Mouse (Mus musculus) limb, embryonic 11.5 days (tissue): ENCODE results near the gene Fkbp9. TPM values are rescaled to one million over a fixed set of nuclear protein-coding genes. Genes with fewer than 3 reads are reported as not detected.
A peak's percentile ranks its signal among the peaks of the same experiment; 100 is the strongest.

Experiments
- ATAC-seq: fragments of 200-750 bp; cut with Nextera tagmentation; 2 replicates; pipeline ENCODE4 v1.8.0; 2017; ENCODE audit warnings: low read depth; ENCODE audit not compliant: insufficient number of reproducible peaks, low FRiP score, low TSS enrichment
- DNase-seq: peaks from one replicate; pipeline ENCODE4 v3.0.0-alpha.2; 2015; ENCODE audit warnings: low spot score
- H3K27ac ChIP-seq: fragments of 300-500 bp; sonication (generic); replicated peaks from 2 replicates; pipeline ENCODE4 v1.5.1; 2014; ENCODE audit warnings: low read depth, mild to moderate bottlenecking, low read length
- H3K27me3 ChIP-seq: fragments of 300-500 bp; sonication (generic); 2 replicates; pipeline ENCODE4 v1.6.1; 2014; ENCODE audit warnings: mild to moderate bottlenecking, low read length, mixed read lengths; ENCODE audit not compliant: control insufficient read depth, insufficient read depth
- H3K36me3 ChIP-seq: fragments of 300-500 bp; sonication (generic); 2 replicates; pipeline ENCODE4 v1.6.1; 2014; ENCODE audit warnings: mild to moderate bottlenecking, low read length, moderate library complexity, mixed read lengths; ENCODE audit not compliant: control insufficient read depth, insufficient read depth
- H3K4me1 ChIP-seq: fragments of 300-500 bp; sonication (generic); 2 replicates; pipeline ENCODE4 v1.6.1; 2014; ENCODE audit warnings: low read length, mixed read lengths; ENCODE audit not compliant: control insufficient read depth, insufficient read depth
- H3K4me2 ChIP-seq: fragments of 300-500 bp; sonication (generic); 2 replicates; pipeline ENCODE4 v1.6.1; 2014; ENCODE audit warnings: low read depth, mild to moderate bottlenecking, moderate library complexity; ENCODE audit not compliant: severe bottlenecking
- H3K4me3 ChIP-seq: fragments of 300-500 bp; sonication (generic); 2 replicates; pipeline ENCODE4 v1.5.1; 2014; ENCODE audit warnings: low read depth, low read length
- H3K9ac ChIP-seq: fragments of 300-500 bp; sonication (generic); 2 replicates; pipeline ENCODE4 v1.6.1; 2014; ENCODE audit warnings: mild to moderate bottlenecking, low read length
- H3K9me3 ChIP-seq: fragments of 300-500 bp; sonication (generic); 2 replicates; pipeline ENCODE4 v1.6.1; 2016; ENCODE audit warnings: low read length; ENCODE audit not compliant: control insufficient read depth
- WGBS: fragments of 180-500 bp; shearing (Covaris S2); extraction: QIAGEN DNeasy Blood & Tissue Kit; methylation state at CpG from one replicate; pipeline ENCODE4 v1.1.7; 2014; 5-methylcytosine and 5-hydroxymethylcytosine counted together
- polyA plus RNA-seq: library from polyadenylated mRNA; unstranded; fragments of >200 nt; fragmentation: Nextera tagmentation; extraction: Ambion mirVana; gene quantifications from 2 replicates; pipeline ENCODE4 v1.2.1, GENCODE M21; 2014

The Fkbp9 gene
- polyA plus RNA-seq, 1 experiment from 2014 or later = 73.0 TPM

GRCm38 (mm10) chr6:56913092-56913858 lies 81.4 kb downstream of the Fkbp9 start:
- Histone ChIP-seq H3K4me2 (no peak overlapping the region), H3K27ac (no peak overlapping the region)

DNA sequence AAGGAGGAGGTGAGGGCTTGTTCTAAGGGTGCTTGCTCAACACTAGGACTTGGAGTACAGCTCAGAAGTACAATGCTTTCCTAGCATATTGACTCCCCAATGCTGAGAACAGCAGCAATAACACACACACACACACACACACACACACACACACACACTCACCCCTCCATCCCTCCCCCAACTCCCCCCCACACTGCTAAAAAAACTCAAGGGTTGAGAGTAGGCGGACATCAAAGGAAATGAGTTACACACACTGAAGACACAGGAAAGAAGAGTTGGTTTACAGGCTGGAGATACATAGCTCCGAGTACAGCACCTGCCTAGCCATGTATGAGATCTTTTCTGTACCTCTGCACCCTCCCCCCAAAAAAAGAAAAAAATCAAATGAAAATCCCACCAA lies 84.4 kb downstream of the Fkbp9 start:
- H3K4me3 ChIP-seq = no peak overlapping the region
- H3K9me3 ChIP-seq = no peaks in the 10 kb centered on the region
- no peak overlapping the region for H3K4me2 ChIP-seq
- H3K36me3 ChIP-seq = no peaks in the 10 kb centered on the region
- no peak overlapping the region for H3K27ac ChIP-seq
- no peak for DNase-seq
- 80% methylated on average over 2 of the region's 2 CpGs for WGBS
- H3K9ac ChIP-seq = no peak overlapping the region
- H3K27me3 ChIP-seq = no peaks in the 10 kb centered on the region
- ATAC-seq = no peak
- H3K4me1 ChIP-seq = no peaks in the 10 kb centered on the region

More at GRCm38 (mm10) chr6:56913092-56913858, 81.4 kb downstream of the Fkbp9 start:
- Histone ChIP-seq H3K4me3 (no peak overlapping the region), H3K36me3 (no peaks in the 10 kb centered on the region), H3K9ac (no peak overlapping the region), H3K27me3 (no peaks in the 10 kb centered on the region), H3K9me3 (no peaks in the 10 kb centered on the region), H3K4me1 (no peaks in the 10 kb centered on the region)
- WGBS = 72% methylated on average over 2 of the region's 2 CpGs
- DNase-seq = no peak
- ATAC-seq = no peak

DNA sequence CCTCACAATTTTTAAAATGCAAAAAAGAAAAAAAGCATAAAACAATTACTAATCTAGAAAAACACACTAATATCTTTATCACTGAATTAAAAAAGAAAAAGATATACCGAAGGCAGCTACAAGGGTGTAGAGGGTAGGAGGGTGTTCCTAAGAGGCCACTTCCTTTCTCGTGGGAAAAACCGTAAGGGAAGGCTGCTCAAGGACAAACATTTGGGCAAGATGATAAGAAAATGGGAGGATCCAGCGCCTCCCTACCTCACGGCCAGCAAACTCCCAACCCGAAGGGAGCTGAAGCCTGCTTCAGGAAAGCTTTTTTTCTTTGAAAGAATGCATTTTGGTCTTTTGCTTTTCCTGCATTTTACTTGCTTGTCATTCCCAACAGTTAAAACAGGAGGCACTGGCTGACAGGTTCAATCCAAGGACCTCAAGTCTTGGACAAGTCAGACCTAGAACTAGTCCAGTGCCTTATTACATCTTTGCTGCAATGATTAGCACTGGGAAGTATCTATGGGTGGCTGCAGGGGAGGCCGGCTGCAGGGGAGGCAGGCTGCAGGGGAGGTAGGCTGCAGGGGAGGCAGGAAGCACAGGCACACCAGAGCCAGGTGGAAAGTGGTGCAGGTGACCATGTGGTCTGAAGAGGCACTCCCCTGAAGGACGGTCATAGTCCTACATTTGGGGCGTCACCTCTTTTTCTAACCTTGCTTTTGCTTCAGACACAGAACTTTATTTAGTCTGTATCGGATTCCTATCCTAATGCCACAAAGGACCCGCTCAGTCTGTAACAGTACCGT lies 85.9 kb downstream of the Fkbp9 start:
- 75% methylated on average over 12 of the region's 12 CpGs for WGBS
- Histone ChIP-seq H3K9me3 (no peaks in the 10 kb centered on the region), H3K36me3 (no peaks in the 10 kb centered on the region), H3K4me3 (no peak overlapping the region), H3K9ac (no peak overlapping the region), H3K27me3 (no peaks in the 10 kb centered on the region), H3K4me2 (no peak overlapping the region), H3K27ac (no peak overlapping the region), H3K4me1 (no peaks in the 10 kb centered on the region)
- ATAC-seq (no peak), DNase-seq (no peak)

- WGBS = 84% methylated on average over 7 of the region's 7 CpGs
- no peaks in the 10 kb centered on the region for H3K4me1 ChIP-seq
- H3K4me2 ChIP-seq = no peak overlapping the region
- ATAC-seq = no peak
- no peaks in the 10 kb centered on the region for H3K27me3 ChIP-seq
- no peak overlapping the region for H3K27ac ChIP-seq
- H3K36me3 ChIP-seq = no peaks in the 10 kb centered on the region
- no peak for DNase-seq
- no peaks in the 10 kb centered on the region for H3K9me3 ChIP-seq
- H3K9ac ChIP-seq = no peak overlapping the region
- no peak overlapping the region for H3K4me3 ChIP-seq
These were observed 87.6 kb downstream of the Fkbp9 start for GRCm38 (mm10) chr6:56919330-56920044.

- H3K27ac ChIP-seq = no peak overlapping the region
- no peak overlapping the region for H3K4me2 ChIP-seq
- no peak for ATAC-seq
- H3K9me3 ChIP-seq = no peaks in the 10 kb centered on the region
- H3K27me3 ChIP-seq = no peaks in the 10 kb centered on the region
- no peaks in the 10 kb centered on the region for H3K36me3 ChIP-seq
- DNase-seq = no peak
- 81% methylated on average over 12 of the region's 12 CpGs for WGBS
- no peak overlapping the region for H3K9ac ChIP-seq
- no peak overlapping the region for H3K4me3 ChIP-seq
- H3K4me1 ChIP-seq = no peaks in the 10 kb centered on the region
These were observed 88.6 kb downstream of the Fkbp9 start for GRCm38 (mm10) chr6:56920222-56921092.

- Histone ChIP-seq H3K4me1 (no peaks in the 10 kb centered on the region), H3K36me3 (no peaks in the 10 kb centered on the region), H3K27ac (0 out of 2 replicates have a peak overlapping the region, but pooled peaks have one; percentile 30), H3K4me2 (peak overlapping the region; percentile 45), H3K9me3 (no peaks in the 10 kb centered on the region), H3K9ac (peak overlapping the region; percentile 77), H3K4me3 (peak overlapping the region; percentile 73), H3K27me3 (no peaks in the 10 kb centered on the region)
- no peak for ATAC-seq
- 0% methylated on average over 25 of the region's 25 CpGs for whole genome bisulfite sequencing
- DNase-seq = no peak
These were observed 91.5 kb downstream of the Fkbp9 start for GRCm38 (mm10) chr6:56923331-56923725.

DNA sequence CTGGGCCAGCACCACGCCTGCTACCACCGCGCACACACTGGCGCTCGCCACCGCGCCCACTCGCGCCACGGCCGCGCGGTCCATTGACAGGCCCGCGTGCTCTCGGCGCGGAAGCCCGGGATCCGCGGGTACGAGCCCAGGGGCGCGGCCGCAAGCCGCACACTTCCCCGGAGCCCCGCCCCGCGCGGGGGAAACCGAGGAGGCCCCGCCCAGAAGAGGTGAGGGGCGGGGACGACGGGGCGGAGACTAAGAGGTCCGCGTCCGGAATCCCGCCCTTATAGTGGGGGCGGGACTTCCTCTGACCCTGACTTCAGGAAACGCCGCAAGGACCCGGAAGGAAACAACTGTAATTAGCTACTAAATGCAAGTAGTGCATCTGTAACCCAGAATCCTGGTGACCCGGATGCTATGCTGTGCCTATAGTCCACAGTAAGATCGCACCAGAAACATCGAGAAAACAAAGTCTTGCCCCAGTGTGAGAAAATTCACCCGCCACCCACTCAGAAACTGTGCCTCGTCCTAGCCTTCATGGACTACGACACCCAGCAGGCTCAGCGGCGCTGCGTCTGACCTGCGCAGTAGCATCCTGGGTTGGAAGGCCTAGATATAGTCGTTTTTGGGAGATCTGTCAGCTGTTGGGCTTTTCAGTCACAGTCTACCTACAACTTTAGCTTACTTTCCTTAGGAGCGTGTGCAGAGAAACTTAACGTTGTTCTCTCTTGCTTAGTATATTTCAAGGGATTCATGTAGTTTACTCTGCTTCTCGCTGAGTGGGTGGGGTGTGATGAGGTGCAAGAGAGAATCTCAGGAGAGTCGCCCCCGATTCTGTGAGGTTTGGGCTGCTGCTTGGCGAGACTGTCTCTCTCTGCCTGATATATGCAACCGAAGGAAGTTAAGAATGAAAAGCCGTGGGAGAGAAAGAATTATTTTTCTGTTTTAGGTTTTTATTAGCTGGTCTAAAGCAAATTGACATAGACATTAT lies 92.2 kb downstream of the Fkbp9 start, which contains the start of the genes Nt5c3 and Vmn1r4:
Gene Nt5c3, minus strand, starts transcription at position 207 of the 982 bp plus-strand sequence.
Gene Vmn1r4, plus strand, starts transcription at position 290 of the 982 bp plus-strand sequence.
- Histone ChIP-seq H3K36me3 (no peaks in the 10 kb centered on the region), H3K27ac (peak within 1 kb of the TSS; percentile 72; the same call in 1 of the 2 replicates), H3K9ac (peak within 1 kb of the TSS; percentile 77), H3K9me3 (no peaks in the 10 kb centered on the region), H3K4me3 (peak within 1 kb of the TSS; percentile 73), H3K4me1 (no peaks in the 10 kb centered on the region), H3K27me3 (no peaks in the 10 kb centered on the region), H3K4me2 (peak within 1 kb of the TSS; percentile 45)
- DNase-seq (peak; percentile 92), ATAC-seq (peak; percentile 98)
- 4% methylated on average over 64 of the region's 64 CpGs for WGBS
